Mouse (Mus musculus): ENCODE data around the gene Fbxw5. TPM values are rescaled to one million over a fixed set of nuclear protein-coding genes. Genes with fewer than 3 reads are reported as not detected.

The Fbxw5 gene
- polyA plus RNA-seq, 2 experiments from 2014 or later, result 51.3 to 71.1 TPM

GRCm38 (mm10) chr2:25477967-25478675 is 22.4 kb upstream of the Fbxw5 start:
- ATAC-seq, result no peak

DNA sequence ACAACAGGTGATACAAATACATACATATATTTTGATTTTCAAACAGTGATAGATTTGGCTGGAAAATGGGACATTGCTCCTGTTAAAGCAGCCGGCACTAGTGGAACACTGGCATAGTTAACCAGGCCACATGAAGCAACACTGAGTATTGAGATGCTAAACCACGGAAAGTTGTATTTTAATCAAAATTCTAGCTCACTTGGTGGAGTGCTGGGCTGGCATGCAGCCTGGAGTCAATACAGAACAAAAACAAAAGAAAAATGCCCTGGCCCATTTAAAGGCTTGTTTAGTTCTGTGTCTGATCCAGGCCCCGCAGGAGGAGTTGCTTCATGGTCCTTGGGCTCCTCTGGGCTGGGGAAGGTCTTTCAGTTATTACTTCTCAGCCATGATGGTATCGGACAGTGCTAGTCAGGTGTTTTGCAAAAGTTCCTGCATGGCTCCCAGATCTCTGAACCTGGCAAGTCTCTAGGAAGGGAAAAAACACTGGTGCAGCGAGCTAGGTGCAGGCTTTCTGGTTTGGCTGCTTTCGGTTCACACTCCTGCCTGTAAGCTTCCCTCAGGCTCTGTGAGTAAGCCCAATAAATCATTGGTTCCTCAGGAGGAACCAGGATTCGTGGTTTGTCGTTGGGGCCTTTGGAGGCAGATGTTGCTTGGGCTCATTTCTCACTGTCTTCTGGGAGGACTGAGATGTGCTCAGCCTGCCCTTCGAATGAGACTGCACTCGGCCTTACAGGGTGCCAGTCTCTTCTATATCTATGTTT is 20.8 kb upstream of the Fbxw5 start:
- no peak for ATAC-seq

DNA sequence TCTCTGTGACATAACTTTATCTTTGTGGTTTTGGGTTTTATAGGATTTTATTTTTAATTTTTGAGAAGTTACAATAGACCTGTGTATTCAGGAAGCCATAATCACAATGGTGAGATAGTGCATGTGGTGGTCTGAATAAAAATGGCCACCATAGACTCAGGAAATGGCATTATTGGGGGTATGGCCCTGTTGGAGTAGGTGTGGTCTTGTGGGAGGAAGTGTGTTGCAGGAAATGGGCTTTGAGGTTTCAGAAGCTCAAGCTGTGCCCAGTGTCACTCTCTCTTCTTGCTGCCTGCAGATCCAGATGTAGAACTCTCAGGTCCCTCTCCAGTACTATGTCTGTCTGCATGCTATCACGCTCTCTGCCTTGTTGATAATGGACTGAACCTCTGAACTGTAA is 20.0 kb upstream of the Fbxw5 start:
- no peak for ATAC-seq

DNA sequence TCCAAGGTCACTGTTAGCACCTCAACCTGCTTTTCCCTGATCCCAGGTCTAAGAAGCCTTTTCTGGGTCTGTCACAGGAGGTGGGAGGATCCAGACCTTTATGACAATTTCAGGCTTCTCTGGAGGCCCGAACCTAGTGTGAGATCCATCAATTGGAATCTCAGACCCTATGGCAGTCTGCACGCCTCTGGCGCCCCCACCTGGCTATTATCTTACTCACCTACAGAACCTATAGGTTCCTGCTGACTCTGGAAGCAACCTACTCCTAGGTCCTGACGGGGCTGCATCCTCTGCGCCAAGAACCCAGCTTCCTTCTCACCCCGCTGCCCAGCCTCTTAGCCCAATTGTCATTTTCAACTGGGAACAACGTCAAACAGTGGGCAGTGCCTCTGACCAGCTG is 17.6 kb upstream of the Fbxw5 start:
- ATAC-seq, result peak; percentile 76

- no peak for ATAC-seq
These were observed 15.5 kb upstream of the Fbxw5 start for GRCm38 (mm10) chr2:25484901-25485647.

- ATAC-seq, result no peak
These were observed 12.4 kb upstream of the Fbxw5 start for GRCm38 (mm10) chr2:25487965-25488670.

GRCm38 (mm10) chr2:25488671-25489068 is 11.9 kb upstream of the Fbxw5 start:
- no peak for ATAC-seq

- no peak for ATAC-seq
These were observed 7.6 kb upstream of the Fbxw5 start for GRCm38 (mm10) chr2:25492988-25493387.

- ATAC-seq, result no peak
These were observed 7.0 kb upstream of the Fbxw5 start, which contains the start of gene Lcn12 for GRCm38 (mm10) chr2:25493476-25493961. Gene Lcn12, minus strand, starts transcription at chr2:25493911.

DNA sequence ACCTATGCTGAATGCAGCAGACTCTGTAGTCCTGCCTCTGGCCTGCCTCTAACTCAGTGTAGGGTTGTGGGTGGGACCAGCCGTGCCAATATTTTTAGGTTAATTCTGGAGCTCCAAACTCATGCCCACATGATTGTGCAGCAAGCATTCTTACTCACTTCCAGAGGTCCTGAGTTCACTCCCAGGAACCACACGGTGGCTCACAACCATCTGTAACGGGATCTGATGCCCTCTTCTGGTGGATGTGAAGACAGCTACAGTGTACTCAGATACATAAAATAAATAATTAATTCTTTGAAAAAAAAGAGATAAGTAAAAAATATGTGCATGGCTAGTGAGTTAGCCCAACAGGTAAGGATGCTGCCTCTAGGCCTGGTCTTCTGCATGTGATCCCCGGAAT is 4.1 kb upstream of the Fbxw5 start:
- ATAC-seq, result no peak

DNA sequence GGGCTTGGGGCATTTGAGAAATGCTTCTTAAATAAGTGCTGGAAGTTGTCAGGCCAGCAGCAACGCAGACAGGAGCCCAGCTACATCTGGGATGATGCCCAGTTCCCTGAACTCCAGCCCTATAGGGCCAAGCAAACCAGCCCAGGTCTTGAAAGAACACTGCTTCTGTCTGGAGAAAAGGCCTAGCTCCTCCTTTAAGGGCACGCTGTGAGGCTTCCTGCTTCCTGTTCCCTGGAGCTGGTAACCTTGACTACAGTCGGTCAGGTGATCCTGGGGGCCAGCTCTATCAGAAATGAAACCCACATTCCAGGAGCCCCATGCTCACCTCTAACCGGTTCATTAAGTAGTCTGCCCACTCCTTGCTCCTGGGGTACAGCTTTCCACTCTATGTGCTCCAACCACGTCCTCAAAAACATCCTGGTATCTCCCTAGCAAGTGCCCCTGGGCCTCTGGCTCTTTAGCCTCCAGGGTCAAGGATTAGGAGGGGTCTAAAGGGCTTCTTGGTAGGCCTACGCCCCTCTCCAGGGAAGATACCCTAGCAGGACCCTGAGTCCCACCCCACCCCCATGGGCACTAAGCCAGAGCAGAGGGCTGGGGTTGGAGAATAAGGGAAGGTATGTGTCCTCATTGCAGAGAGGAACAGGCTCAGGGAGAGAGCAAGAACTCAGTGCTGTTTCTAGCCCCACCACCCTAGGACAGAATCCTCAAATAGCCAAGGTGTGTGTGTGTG is 2.5 kb upstream of the Fbxw5 start:
- ATAC-seq, result no peak

- no peak for ATAC-seq
These were observed 1.7 kb upstream of the Fbxw5 start for GRCm38 (mm10) chr2:25498622-25499478.

GRCm38 (mm10) chr2:25500071-25500575 is 427 bp upstream of the Fbxw5 start:
- no peak for ATAC-seq

DNA sequence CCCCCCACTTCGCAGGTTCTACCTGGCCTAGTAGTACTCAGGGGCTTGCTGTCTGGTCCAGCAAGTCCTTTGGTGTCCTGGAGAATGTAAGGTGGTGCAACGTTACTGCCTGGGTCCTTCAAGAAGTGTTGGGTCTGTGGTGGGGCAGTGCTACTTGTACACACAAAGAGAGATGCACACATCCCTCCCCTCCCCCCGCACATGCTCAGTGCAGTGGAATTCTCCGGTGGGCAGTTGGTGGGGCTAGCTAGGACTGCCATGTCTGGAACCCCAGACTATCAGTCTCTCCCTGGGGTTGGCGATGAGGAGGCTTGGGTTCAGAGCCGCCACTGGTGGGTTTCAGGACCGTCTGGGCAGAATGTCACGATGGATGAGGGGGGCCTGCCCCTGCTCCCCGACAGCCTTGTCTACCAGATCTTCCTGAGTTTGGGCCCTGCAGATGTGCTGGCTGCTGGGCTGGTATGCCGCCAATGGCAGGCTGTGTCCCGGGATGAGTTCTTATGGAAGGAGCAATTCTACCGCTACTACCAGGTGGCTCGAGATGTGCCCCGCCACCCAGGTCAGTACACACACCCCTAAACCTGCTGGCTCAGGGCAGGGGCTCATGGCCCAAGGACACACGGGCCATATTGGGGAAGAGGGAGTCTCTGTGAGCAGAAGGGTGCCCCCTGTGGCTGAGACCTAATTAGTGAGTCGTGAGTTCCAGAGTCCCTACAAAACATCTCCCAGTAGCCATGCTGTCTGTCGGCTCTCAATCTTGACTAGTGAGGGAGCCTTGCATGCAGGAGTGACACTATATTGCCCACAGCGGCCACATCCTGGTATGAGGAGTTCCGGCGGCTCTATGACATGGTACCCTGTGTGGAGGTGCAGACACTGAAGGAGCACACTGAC is 1.3 kb downstream of the Fbxw5 start, which contains the start of gene C8g:
Gene C8g, minus strand, starts transcription at position 127 of the 894 bp plus-strand sequence.
- no peak for ATAC-seq

DNA sequence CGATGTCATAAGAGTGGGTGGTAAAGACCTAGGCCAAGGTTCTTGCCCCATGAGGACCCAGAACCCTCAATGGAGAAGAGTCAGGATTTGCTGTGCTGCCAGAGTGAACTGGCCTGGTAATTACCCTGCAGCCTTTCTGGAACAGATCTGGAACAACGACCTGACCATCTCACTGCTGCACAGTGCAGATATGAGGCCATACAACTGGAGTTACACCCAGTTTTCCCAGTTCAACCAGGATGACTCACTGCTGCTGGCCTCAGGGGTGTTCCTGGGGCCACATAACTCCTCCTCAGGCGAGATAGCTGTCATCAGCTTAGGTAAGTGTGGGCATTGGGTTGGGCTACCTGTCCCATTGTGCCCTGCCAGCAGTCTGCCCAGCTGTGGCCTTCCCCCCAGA is 2.2 kb downstream of the Fbxw5 start:
- no peak for ATAC-seq

DNA sequence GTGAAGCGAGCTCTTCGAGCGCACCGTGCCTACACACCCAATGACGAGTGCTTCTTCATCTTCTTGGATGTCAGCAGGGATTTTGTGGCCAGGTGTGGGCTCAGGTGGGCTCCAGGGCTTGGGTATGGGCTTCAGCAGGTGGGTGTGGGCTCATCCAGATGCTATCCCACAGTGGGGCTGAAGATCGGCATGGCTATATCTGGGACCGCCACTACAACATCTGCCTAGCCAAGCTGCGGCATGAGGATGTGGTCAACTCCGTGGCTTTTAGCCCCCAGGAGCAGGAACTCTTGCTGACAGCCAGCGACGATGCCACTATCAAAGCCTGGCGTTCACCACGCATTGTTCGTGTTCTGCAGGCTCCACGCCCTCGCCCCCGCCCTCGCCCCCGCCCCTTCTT is 4.0 kb downstream of the Fbxw5 start:
- ATAC-seq, result no peak

DNA sequence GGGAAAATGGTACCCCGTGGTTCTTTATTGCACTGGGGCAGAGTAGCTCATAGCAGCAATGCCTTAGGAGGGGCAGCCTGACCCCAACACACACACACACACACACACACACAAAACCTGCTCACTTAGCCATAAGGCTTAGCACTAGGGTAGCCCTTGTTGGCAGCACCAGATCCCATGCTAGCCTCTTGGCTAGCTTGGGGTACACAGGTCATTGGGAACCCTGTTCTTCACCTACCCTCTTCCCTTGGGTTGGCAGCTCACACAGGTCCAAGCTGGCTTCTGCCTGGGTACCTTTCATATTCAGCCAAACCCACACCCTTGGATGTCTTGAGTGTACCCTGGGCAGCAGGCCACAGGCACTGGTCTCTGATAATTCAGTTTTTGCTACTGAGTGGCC is 4.5 kb downstream of the Fbxw5 start:
- no peak for ATAC-seq

GRCm38 (mm10) chr2:25505860-25506259 is 5.3 kb downstream of the Fbxw5 start:
- no peak for ATAC-seq

DNA sequence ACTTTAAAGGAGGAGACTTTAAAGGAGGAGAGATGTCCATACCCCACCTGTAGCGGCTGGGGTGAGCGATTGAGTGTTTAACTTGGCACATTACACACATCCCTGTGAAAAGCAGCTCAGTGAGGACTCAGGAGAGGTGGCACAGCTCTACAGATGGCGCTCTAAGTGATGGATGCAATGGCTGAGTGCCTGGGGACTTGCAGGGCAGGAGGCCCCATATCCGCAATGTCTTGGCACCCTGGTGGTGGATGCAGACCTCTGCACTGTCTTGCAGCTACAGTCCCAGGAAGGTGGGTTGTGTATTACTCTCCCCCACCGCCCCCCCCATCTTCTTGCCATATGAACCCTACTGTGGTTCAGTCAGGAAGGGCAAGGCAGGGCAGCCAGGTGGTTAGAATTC is 6.4 kb downstream of the Fbxw5 start:
- peak; percentile 40 for ATAC-seq

DNA sequence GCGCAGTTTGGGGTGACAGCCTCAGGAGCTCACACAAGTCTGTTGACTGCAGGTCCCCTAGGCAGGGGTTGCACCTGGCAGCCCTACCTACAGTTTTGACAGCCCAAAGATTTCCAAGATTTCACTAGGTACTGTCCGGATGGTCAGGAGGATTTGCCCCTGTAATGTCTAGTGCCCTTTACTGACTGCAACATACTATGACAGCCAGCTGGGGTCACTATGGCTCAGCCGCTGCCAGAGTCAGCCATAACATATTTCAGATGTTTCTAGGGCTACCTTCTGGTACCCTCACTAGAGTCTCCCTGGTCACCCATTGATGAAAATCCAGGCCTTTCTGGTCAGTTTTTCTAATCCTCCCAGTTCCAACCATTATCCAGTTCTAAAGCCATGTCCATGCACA is 9.4 kb downstream of the Fbxw5 start:
- no peak for ATAC-seq
